Mouse (Mus musculus): Measurements from ENCODE around the gene Daw1. TPM values are rescaled to one million over a fixed set of nuclear protein-coding genes. Genes with fewer than 3 reads are reported as not detected.

Gene Daw1
- polyA plus RNA-seq, 1 experiment from 2014 or later: not detected

GRCm38 (mm10) chr1:83218260-83218659 lies 58.7 kb downstream of the Daw1 start:
- Histone ChIP-seq H3K27me3 (no peaks in the 10 kb centered on the region), H3K4me2 (no peak overlapping the region), H3K4me1 (no peaks in the 10 kb centered on the region), H3K27ac (no peak overlapping the region), H3K9ac (no peak overlapping the region), H3K9me3 (no peaks in the 10 kb centered on the region), H3K4me3 (no peak overlapping the region), H3K36me3 (no peaks in the 10 kb centered on the region)
- WGBS: 47% methylated on average over 1 of the region's 1 CpGs
- no peak for ATAC-seq (ENCODE audit: insufficient number of reproducible peaks, low FRiP score, low TSS enrichment, low read depth)

GRCm38 (mm10) chr1:83223072-83223471 lies 63.5 kb downstream of the Daw1 start:
- Histone ChIP-seq H3K4me1 (no peaks in the 10 kb centered on the region), H3K27me3 (no peaks in the 10 kb centered on the region), H3K9me3 (no peaks in the 10 kb centered on the region), H3K36me3 (no peaks in the 10 kb centered on the region), H3K27ac (no peak overlapping the region), H3K9ac (no peak overlapping the region), H3K4me2 (no peak overlapping the region), H3K4me3 (no peak overlapping the region)
- no peak for ATAC-seq (ENCODE audit: insufficient number of reproducible peaks, low FRiP score, low TSS enrichment, low read depth)
- WGBS: 61% methylated on average over 1 of the region's 1 CpGs

DNA sequence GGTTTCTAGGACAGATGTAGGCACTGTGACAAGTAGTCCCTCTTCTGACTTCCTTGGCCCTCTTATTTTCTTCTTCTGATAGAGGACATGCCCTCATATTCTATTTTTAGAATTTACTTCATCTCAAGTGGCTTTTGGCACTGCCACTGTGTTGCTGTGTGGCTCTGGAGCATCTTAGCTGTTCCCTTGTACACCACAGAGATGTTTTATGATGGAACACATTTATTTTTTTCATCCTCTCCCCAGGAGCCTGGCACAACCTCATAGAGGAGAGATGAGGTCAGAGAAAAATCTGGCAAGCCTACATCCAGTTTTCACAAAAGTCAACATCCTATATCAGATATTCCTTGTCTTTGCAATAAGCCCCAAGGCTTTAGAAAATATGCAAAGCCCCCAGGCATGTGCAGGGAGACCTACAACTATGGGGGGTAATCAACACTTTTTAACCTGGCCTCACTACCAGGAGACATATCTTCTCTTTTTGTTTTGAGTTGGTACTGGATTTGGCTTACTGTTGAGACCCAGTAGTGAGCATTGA lies 64.9 kb downstream of the Daw1 start:
- Histone ChIP-seq H3K4me3 (no peak overlapping the region), H3K27ac (no peak overlapping the region), H3K9me3 (no peaks in the 10 kb centered on the region), H3K4me1 (no peaks in the 10 kb centered on the region), H3K4me2 (no peak overlapping the region), H3K36me3 (no peaks in the 10 kb centered on the region), H3K27me3 (no peaks in the 10 kb centered on the region), H3K9ac (no peak overlapping the region)
- no peak for ATAC-seq (ENCODE audit: insufficient number of reproducible peaks, low FRiP score, low TSS enrichment, low read depth)

DNA sequence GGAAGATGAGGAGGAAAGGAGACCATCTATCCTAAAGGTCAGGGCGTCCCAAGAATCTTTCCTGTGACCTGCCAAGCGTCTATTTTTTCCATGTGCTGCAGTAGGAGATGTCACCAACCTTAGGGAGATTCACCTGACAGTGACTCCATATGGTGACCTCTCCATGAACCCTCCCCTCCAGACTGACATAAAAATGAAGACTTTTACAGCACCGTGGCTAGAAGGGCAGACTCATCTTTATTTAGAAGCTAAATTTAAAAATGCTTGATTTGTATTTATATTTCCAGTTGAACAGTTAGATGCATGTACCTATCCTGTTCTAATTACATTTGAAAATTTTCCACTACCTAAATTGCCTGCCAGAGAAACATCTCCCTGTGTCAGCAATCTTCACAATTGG lies 68.4 kb downstream of the Daw1 start:
- H3K4me1 ChIP-seq: no peaks in the 10 kb centered on the region
- WGBS: 79% methylated on average over 3 of the region's 3 CpGs
- H3K9ac ChIP-seq: no peak overlapping the region
- no peaks in the 10 kb centered on the region for H3K36me3 ChIP-seq
- no peaks in the 10 kb centered on the region for H3K9me3 ChIP-seq
- no peak overlapping the region for H3K4me3 ChIP-seq
- no peak for ATAC-seq (ENCODE audit: insufficient number of reproducible peaks, low FRiP score, low TSS enrichment, low read depth)
- no peaks in the 10 kb centered on the region for H3K27me3 ChIP-seq
- no peak overlapping the region for H3K27ac ChIP-seq
- H3K4me2 ChIP-seq: no peak overlapping the region

DNA sequence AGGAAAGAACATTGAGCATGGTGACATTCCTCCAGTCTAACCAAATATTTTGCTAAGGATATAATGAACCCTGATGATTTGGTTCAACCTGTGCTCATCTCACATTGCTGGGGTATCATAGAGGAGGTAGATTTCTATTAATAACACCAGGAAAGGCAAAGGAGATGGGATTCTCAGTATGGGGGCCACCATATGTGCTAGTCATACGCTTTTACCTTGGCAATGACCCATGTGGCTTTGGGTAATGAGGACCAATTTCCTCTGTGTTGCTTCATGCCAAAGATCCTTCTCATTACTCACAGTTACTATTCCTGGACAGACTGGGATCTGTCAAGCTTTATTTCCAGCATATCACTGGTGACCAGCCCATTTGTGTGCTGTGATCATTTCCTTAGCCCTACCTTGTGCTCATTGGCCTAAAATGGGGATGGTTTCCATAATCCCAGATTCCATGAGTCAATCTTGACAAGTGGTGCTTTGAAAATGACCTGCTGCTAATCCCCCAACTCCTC lies 88.7 kb downstream of the Daw1 start:
- Histone ChIP-seq H3K9me3 (no peaks in the 10 kb centered on the region), H3K4me1 (no peaks in the 10 kb centered on the region), H3K27ac (no peak overlapping the region), H3K4me2 (no peak overlapping the region), H3K36me3 (no peaks in the 10 kb centered on the region), H3K4me3 (no peak overlapping the region), H3K9ac (no peak overlapping the region), H3K27me3 (no peaks in the 10 kb centered on the region)
- no peak for ATAC-seq (ENCODE audit: insufficient number of reproducible peaks, low FRiP score, low TSS enrichment, low read depth)
- WGBS: 73% methylated on average over 1 of the region's 1 CpGs

- ATAC-seq (ENCODE audit: insufficient number of reproducible peaks, low FRiP score, low TSS enrichment, low read depth): no peak
Observed at GRCm38 (mm10) chr1:83251746-83252145, 92.2 kb downstream of the Daw1 start.

More at GRCm38 (mm10) chr1:83251746-83252145, 92.2 kb downstream of the Daw1 start:
- Histone ChIP-seq H3K4me2 (no peak overlapping the region), H3K27ac (no peak overlapping the region), H3K36me3 (no peaks in the 10 kb centered on the region), H3K27me3 (no peaks in the 10 kb centered on the region), H3K9ac (no peak overlapping the region), H3K4me1 (no peaks in the 10 kb centered on the region), H3K9me3 (no peaks in the 10 kb centered on the region), H3K4me3 (no peak overlapping the region)
- 64% methylated on average over 1 of the region's 1 CpGs for WGBS

Other genes starting within 250 kb of the Daw1 start
- gene A030005L19Rik, start 246.4 kb upstream of the Daw1 start, polyA plus RNA-seq (2015; fragmentation: Nextera tagmentation; extraction: Ambion mirVana): 0.19 TPM in 1 of 2 replicates, not detected in the other
- gene A030014E15Rik, start 234.8 kb upstream of the Daw1 start, polyA plus RNA-seq (2015; fragmentation: Nextera tagmentation; extraction: Ambion mirVana): not detected in 2 replicates
- gene Gm6217, start 228.4 kb upstream of the Daw1 start, polyA plus RNA-seq (2015; fragmentation: Nextera tagmentation; extraction: Ambion mirVana): not detected in 2 replicates
- gene A030003K21Rik, start 216.4 kb upstream of the Daw1 start, polyA plus RNA-seq (2015; fragmentation: Nextera tagmentation; extraction: Ambion mirVana): not detected in 2 replicates
- gene Gm7544, start 203.7 kb upstream of the Daw1 start, polyA plus RNA-seq (2015; fragmentation: Nextera tagmentation; extraction: Ambion mirVana): not detected in 2 replicates
- gene Gm47955, start 199.5 kb upstream of the Daw1 start, polyA plus RNA-seq (2015; fragmentation: Nextera tagmentation; extraction: Ambion mirVana): not detected in 2 replicates
- not detected in 2 replicates for gene Gm47959, start 159.2 kb upstream of the Daw1 start, polyA plus RNA-seq (2015; fragmentation: Nextera tagmentation; extraction: Ambion mirVana)
- gene Slc19a3, start 121.3 kb upstream of the Daw1 start, polyA plus RNA-seq (2015; fragmentation: Nextera tagmentation; extraction: Ambion mirVana): 0.45 and 0.70 TPM in 2 replicates
- not detected in 2 replicates for gene Krtap28-10, start 117.3 kb upstream of the Daw1 start, polyA plus RNA-seq (2015; fragmentation: Nextera tagmentation; extraction: Ambion mirVana)
- gene Gm47969, start 114.8 kb upstream of the Daw1 start, polyA plus RNA-seq (2015; fragmentation: Nextera tagmentation; extraction: Ambion mirVana): not detected in 2 replicates
- not detected in 2 replicates for gene A030005K14Rik, start 100.4 kb upstream of the Daw1 start, polyA plus RNA-seq (2015; fragmentation: Nextera tagmentation; extraction: Ambion mirVana)
- not detected in 2 replicates for gene Krtap28-13, start 98.8 kb upstream of the Daw1 start, polyA plus RNA-seq (2015; fragmentation: Nextera tagmentation; extraction: Ambion mirVana)
- not detected in 2 replicates for gene Ccl20, start 43.0 kb upstream of the Daw1 start, polyA plus RNA-seq (2015; fragmentation: Nextera tagmentation; extraction: Ambion mirVana)
- 1.4 and 2.2 TPM in 2 replicates for gene Sphkap, start 248.4 kb downstream of the Daw1 start, polyA plus RNA-seq (2015; fragmentation: Nextera tagmentation; extraction: Ambion mirVana)

All from limb, embryonic 15.5 days (tissue).